Mouse (Mus musculus) lung, embryonic 16.5 days (tissue): ENCODE data around the gene Srrt. TPM values are rescaled to one million over a fixed set of nuclear protein-coding genes. Genes with fewer than 3 reads are reported as not detected.

Source experiments
- ATAC-seq: fragments of 200-750 bp; cut with Nextera tagmentation; 2 replicates; pipeline ENCODE4 v1.8.0; 2017; ENCODE audit warnings: low read depth, mild to moderate bottlenecking, moderate library complexity
- H3K27ac ChIP-seq: fragments of 300-500 bp; sonication (generic); 2 replicates; pipeline ENCODE4 v1.5.1; 2014; ENCODE audit warnings: mild to moderate bottlenecking, control low read depth, low read length
- H3K27me3 ChIP-seq: fragments of 300-500 bp; sonication (generic); 2 replicates; pipeline ENCODE4 v1.6.1; 2014; ENCODE audit warnings: low read depth, low read length, mixed read lengths; ENCODE audit not compliant: control insufficient read depth, insufficient read depth
- H3K36me3 ChIP-seq: fragments of 300-500 bp; sonication (generic); 2 replicates; pipeline ENCODE4 v1.6.1; 2014; ENCODE audit warnings: low read length; ENCODE audit not compliant: control insufficient read depth, insufficient read depth
- H3K4me1 ChIP-seq: fragments of 300-500 bp; sonication (generic); replicated peaks from 2 replicates; pipeline ENCODE4 v1.6.1; 2014; ENCODE audit warnings: low read length, mixed read lengths; ENCODE audit not compliant: control insufficient read depth, insufficient read depth
- H3K4me2 ChIP-seq: fragments of 300-500 bp; sonication (generic); 2 replicates; pipeline ENCODE4 v1.6.1; 2014; ENCODE audit warnings: low read depth, low read length, control low read depth
- H3K4me3 ChIP-seq: fragments of 300-500 bp; sonication (generic); 2 replicates; pipeline ENCODE4 v1.5.1; 2014; ENCODE audit warnings: mild to moderate bottlenecking, low read length, control low read depth
- H3K9ac ChIP-seq: fragments of 300-500 bp; sonication (generic); 2 replicates; pipeline ENCODE4 v1.6.1; 2014; ENCODE audit warnings: low read length, control low read depth
- H3K9me3 ChIP-seq: fragments of 300-500 bp; sonication (generic); 2 replicates; pipeline ENCODE4 v1.6.1; 2016; ENCODE audit warnings: low read length; ENCODE audit not compliant: control insufficient read depth
- WGBS: fragments of 180-500 bp; shearing (Covaris S2); extraction: QIAGEN DNeasy Blood & Tissue Kit; methylation state at CpG from one replicate; pipeline ENCODE4 v1.1.7; 2014; 5-methylcytosine and 5-hydroxymethylcytosine counted together
- polyA plus RNA-seq: library from polyadenylated mRNA; unstranded; fragments of >200 nt; fragmentation: Nextera tagmentation; extraction: Ambion mirVana; gene quantifications from 2 replicates; pipeline ENCODE4 v1.2.1, GENCODE M21; 2015

Srrt gene
- polyA plus RNA-seq, 1 experiment from 2014 or later = 144 TPM

DNA sequence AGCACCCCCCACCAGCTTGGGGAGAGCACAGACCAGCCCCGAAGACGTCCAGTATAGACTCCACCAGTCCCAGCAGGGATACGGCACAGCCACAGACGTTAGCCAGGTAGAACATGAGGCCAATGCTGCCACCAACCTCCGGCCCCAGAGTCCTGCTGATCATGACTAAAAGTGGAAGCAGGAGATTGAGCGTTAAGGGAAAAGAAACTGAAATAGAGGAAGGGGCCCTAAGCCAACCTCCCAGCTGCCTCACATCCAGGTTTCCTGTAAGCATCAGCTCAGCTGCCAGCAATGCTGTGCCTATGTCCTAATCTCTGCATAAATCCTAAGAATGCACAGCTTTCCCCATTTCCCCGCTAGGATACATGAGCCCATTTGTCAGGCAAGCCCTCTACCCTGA is 23.4 kb upstream of the Srrt start:
- Histone ChIP-seq H3K27me3 (no peaks in the 10 kb centered on the region), H3K9me3 (no peaks in the 10 kb centered on the region), H3K4me2 (no peak overlapping the region), H3K9ac (no peak overlapping the region), H3K4me1 (peaks cover 13% of the 10 kb centered on the region), H3K36me3 (peaks cover 3% of the 10 kb centered on the region; the same call in 1 of the 2 replicates), H3K27ac (no peak overlapping the region), H3K4me3 (no peak overlapping the region)
- 86% methylated on average over 7 of the region's 7 CpGs for WGBS
- ATAC-seq = no peak

DNA sequence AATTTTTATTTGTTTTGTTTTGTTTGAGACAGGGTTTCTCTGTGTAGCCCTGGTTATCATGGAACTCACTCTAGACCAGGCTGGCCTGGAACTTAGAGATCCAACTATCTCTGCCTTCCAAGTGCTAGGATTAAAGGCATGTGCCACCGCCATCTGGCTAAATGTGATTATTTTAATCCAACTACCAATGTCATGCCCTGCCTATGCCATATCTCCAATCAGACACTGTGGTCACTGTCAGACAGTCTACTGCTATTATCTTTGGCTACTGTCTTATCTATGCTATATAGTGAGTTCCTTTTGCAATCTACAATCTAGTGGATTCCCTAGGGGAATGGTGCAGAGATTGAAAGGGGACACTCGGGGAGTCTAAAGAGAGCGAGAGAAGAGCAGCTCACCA is 13.5 kb upstream of the Srrt start:
- WGBS = 95% methylated on average over 3 of the region's 3 CpGs
- H3K4me1 ChIP-seq = no peaks in the 10 kb centered on the region
- no peak for ATAC-seq
- H3K27me3 ChIP-seq = no peaks in the 10 kb centered on the region
- H3K4me2 ChIP-seq = no peak overlapping the region
- H3K4me3 ChIP-seq = no peak overlapping the region
- no peaks in the 10 kb centered on the region for H3K9me3 ChIP-seq
- H3K27ac ChIP-seq = no peak overlapping the region
- peaks cover 7% of the 10 kb centered on the region; the same call in 1 of the 2 replicates for H3K36me3 ChIP-seq
- no peak overlapping the region for H3K9ac ChIP-seq

DNA sequence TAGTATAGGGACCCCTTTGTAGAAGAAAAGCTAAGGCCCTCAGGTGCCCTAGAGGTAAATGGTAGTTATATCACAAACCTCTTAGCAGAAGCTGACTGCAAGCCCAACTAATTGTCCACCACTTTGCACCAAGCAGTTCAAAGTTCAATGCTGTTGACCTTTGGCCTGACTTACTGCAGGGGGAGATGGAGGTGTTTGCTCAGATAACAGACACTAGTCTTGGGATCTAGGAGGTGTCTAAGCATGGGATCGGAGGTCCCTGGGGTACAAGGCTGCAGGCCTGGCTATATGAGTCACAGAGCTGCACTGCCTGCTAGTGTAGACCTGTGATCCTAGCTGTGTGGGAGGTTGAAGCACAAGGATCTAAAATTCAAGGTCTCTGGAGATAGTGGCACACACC is 11.1 kb upstream of the Srrt start:
- peaks cover 7% of the 10 kb centered on the region; the same call in 1 of the 2 replicates for H3K36me3 ChIP-seq
- WGBS = 52% methylated on average over 1 of the region's 1 CpGs
- no peak for ATAC-seq

DNA sequence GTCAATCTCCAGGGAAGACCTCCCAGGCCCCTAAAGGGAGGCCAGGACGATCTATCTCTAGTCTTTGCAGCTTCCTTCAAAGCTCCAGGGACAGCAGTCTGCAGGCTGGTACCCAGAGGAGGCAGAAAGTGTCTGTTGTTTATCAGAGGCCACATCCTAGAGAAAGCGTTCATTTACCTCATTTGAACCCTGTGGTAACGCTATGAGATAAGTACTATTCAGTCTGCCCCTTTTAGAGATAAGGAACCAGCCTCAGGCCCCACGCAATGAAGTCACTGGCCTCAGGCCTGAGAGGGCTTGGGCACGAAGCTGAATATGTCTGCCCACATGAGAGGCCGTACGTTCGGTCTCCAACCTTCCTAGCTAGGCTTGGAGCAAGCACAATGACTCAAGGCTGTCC is 9.9 kb upstream of the Srrt start:
- Histone ChIP-seq H3K27ac (no peak overlapping the region), H3K9ac (no peak overlapping the region), H3K4me1 (peaks cover 18% of the 10 kb centered on the region), H3K27me3 (no peaks in the 10 kb centered on the region), H3K36me3 (peaks cover 7% of the 10 kb centered on the region; the same call in 1 of the 2 replicates), H3K9me3 (no peaks in the 10 kb centered on the region), H3K4me2 (no peak overlapping the region), H3K4me3 (no peak overlapping the region)
- 74% methylated on average over 8 of the region's 8 CpGs for WGBS
- no peak for ATAC-seq

More for the DNA sequence above, 11.1 kb upstream of the Srrt start:
- H3K4me2 ChIP-seq = no peak overlapping the region
- no peak overlapping the region for H3K9ac ChIP-seq
- H3K4me1 ChIP-seq = peaks cover 12% of the 10 kb centered on the region
- H3K27me3 ChIP-seq = no peaks in the 10 kb centered on the region
- no peak overlapping the region for H3K4me3 ChIP-seq
- H3K9me3 ChIP-seq = no peaks in the 10 kb centered on the region
- H3K27ac ChIP-seq = no peak overlapping the region

DNA sequence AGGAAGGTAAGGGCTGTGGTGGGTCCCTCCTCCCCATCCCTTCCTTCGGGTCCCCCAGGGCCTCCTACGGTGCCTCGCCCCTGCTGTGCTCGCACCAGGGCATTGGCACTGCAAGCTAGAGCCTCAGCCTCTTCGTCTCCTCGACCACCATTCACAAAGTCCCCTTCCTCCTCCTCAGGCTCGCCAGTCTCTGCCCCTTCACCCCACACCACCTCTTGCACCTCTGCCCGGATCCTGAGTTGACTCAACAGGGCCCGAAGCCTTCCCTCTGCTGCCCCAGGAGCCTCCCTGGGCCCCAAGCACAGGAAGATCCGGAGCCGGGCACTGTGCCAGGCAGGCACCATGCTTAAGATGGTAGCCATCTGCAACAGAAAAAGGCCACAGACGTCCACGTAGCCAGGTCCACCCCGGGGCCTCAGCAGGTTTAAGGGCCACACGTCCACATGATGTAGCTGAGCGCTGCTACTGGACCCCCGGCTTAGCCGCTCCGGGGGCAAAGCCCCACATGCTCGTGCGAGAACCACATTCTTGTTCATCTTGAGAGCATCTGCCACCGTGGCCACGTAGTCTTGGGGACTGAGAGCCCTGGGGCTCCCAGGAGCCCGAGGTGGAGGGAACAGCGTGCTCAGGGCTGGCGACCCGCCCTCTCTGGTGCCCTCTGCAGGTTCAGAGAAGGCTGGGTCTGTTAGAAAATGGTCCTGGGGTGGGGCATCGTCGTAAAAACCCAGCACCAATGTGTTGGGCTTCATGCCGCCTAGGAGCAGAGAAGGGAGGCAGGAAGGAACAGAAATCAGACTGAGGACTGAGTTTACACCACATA is 7.8 kb upstream of the Srrt start:
- H3K27me3 ChIP-seq = no peaks in the 10 kb centered on the region
- H3K4me2 ChIP-seq = peak overlapping the region; percentile 80
- WGBS = 38% methylated on average over 30 of the region's 30 CpGs
- peak overlapping the region; percentile 94 for H3K9ac ChIP-seq
- peaks cover 15% of the 10 kb centered on the region; the same call in 1 of the 2 replicates for H3K36me3 ChIP-seq
- peak overlapping the region; percentile 97 for H3K27ac ChIP-seq
- H3K9me3 ChIP-seq = no peaks in the 10 kb centered on the region
- H3K4me3 ChIP-seq = no peak overlapping the region
- H3K4me1 ChIP-seq = peaks cover 25% of the 10 kb centered on the region
- peak; percentile 11 for ATAC-seq

DNA sequence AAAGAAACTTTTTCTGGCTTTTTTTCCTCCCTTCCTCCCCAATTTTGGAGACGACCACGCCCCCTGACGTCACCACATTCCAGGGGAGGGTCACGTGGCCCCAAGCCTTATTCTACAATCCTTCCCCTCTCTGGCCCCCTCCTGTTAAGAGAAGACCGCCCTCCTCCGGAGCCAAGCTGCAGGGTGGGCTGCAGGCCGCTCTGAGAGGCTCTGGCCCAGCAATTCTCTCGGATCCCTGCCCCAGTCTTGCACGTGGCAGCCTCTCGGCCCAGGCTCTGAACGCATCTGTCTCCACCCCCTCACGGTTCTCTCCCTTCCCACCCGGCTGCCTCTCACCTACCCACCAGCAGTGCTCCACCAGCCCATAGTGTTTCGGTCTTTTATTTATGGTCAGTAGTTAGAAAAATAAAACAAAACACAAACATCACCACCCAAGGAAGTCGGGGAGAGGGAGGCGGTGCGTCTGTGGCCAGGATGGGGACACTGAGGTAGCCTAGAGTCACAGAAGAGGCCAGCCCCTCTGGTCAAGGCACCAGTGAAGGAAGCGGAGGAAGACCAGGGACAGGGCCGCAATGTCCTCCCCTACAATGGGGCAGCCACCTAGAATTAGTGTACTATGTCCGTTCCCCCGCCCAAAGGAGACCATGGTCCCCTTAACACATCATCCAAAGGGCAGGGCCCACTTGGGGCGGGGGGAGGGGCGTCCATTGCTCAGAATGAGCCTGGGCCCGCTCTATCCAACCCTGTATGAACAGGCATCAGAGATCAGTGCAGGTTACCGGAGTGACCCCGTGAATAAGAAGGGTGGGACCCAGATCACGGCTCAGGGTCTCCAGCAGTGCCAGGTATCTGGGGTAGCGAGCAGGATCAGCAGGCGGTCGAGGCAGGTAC is 7.0 kb upstream of the Srrt start, which contains the start of gene Trip6:
Gene Trip6 (minus strand): TSS at position 212 of the 891 bp plus-strand sequence.
- no peaks in the 10 kb centered on the region for H3K9me3 ChIP-seq
- WGBS = 13% methylated on average over 30 of the region's 30 CpGs
- H3K4me3 ChIP-seq = peak within 1 kb of the TSS; percentile 64
- H3K27ac ChIP-seq = peak within 1 kb of the TSS; percentile 97
- H3K36me3 ChIP-seq = peaks cover 20% of the 10 kb centered on the region
- H3K27me3 ChIP-seq = no peaks in the 10 kb centered on the region
- peaks cover 25% of the 10 kb centered on the region for H3K4me1 ChIP-seq
- ATAC-seq = peak; percentile 96
- peak within 1 kb of the TSS; percentile 94 for H3K9ac ChIP-seq
- H3K4me2 ChIP-seq = peak within 1 kb of the TSS; percentile 80

DNA sequence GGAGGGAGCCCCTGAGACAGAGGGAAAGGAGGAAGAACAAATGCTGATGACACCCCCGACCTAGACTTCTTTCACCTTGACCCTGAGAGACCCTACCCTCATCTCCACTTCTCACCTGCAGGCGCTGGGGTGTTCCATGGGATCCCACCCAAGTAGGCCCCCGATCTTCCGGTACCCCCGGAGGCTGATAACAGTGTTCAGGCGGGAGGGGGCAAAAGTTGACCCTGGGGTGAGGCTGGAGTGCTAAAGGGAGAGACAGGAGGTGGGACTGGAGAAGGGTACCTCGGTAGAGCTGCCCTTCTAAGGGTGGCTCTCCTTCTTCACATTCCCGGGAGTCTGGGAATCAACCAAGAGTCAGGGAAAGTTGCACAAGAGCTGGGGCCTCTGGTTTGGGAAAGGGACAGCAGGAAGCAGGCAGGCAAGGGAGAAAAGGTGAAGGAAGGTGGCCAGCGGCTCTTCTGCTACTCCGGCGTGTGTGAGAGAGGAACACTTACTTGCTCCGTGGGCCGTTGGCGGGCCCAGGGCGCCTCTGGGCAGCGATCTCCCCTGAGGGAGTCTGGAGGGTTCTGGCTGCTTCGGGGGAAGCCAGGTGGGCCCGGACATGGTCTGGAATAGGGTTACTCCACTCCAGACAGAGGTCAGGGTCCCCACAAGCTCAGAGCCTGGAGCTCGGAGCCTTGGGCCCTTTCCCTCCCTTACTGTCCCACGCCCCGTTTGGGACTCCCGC is 6.2 kb upstream of the Srrt start:
- H3K27me3 ChIP-seq = no peaks in the 10 kb centered on the region
- H3K4me2 ChIP-seq = peak overlapping the region; percentile 80
- ATAC-seq = peak; percentile 21
- H3K27ac ChIP-seq = peak overlapping the region; percentile 97
- peaks cover 29% of the 10 kb centered on the region for H3K36me3 ChIP-seq
- under 1% methylated on average over 22 of the region's 22 CpGs for WGBS
- H3K4me3 ChIP-seq = peak overlapping the region; percentile 64
- H3K4me1 ChIP-seq = peaks cover 25% of the 10 kb centered on the region
- no peaks in the 10 kb centered on the region for H3K9me3 ChIP-seq
- H3K9ac ChIP-seq = peak overlapping the region; percentile 94

DNA sequence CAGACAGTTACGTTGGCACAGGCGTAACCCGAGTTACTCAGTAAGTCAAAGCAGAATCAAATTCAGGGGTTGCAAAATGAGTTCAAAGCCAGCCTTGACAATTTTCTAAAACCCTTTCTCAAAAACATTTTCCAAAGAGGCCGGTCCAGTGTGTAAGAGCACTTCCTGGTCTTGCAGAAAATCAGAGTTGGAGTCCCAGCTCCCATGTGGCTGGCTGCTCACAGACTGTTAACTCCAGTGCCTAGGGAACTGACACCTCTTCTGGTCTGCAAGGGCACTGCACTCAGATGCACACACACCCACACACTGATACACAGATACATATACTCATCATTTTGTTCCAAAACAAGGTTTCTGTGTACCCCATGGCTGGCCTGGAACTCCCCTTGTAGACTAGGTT is 882 bp upstream of the Srrt start:
- Histone ChIP-seq H3K9me3 (no peaks in the 10 kb centered on the region), H3K36me3 (peaks cover 33% of the 10 kb centered on the region), H3K4me1 (peaks cover 42% of the 10 kb centered on the region), H3K27ac (peak overlapping the region; percentile 91), H3K4me2 (peak overlapping the region; percentile 58), H3K9ac (peak overlapping the region; percentile 99), H3K27me3 (no peaks in the 10 kb centered on the region), H3K4me3 (peak overlapping the region; percentile 83)
- 92% methylated on average over 4 of the region's 4 CpGs for WGBS
- no peak for ATAC-seq
